Mouse (Mus musculus) cerebellum, adult 2 months (tissue): ENCODE data around the gene Uck2.

Experiments used
- CTCF ChIP-seq: fragments of 200-500 bp; IDR thresholded peaks from 2 replicates; pipeline ENCODE4 v1.5.1; 2011; ENCODE audit warnings: low read depth, mild to moderate bottlenecking, control low read depth, low read length, moderate library complexity, borderline replicate concordance; ENCODE audit not compliant: insufficient read depth
- POLR2A ChIP-seq: fragments of 200-500 bp; IDR thresholded peaks from 2 replicates; pipeline ENCODE4 v1.6.1; 2011; ENCODE audit warnings: low read length, control low read depth, borderline replicate concordance; ENCODE audit not compliant: insufficient read depth

DNA sequence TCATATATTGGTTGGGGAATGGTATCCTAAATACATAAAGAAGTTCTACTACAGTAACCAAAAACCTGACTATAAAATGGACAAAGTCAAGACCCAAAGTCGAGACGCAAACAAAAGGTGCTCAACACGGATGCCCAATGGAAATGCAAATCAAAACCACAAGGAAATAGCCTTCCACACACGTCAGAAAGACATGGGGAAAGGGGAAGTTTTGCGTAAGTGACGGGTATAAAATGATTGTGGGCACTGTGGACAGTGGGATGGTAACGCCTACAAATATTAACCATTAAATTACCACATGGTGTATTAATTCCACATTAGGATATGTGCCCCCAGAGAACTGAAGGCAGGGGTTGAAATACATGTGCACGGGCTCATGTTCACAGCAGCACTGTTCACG, 38.8 kb downstream of the Uck2 start:
- TF ChIP-seq CTCF, result no peak
- no peak for TF ChIP-seq POLR2A
